In the genomic region with DNA sequence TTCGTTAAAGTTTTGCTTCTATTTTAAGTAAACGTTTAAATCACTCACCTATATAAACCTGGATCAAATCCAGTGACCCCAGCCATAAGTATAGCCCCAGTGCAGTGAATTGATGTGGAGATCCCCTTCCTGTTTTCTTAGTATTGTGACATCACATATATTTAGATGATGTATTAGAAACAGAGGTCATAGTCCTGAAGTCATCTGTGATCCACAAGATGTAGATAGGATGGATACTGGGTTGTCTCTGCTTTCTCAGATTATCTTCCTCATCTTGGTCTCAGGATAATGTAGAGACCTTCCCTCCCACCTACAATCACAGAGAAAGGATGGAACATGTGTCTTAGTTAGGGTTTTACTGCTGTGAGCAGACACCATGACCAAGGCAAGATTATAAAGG, we compare ENCODE assay signal across 7 mouse cellular contexts. TPM values are rescaled to one million over a fixed set of nuclear protein-coding genes. Genes with fewer than 3 reads are reported as not detected.
DNase-seq lines count a peak whose midpoint lies in the region; ATAC-seq and TF ChIP-seq lines count a peak whose summit lies in the region.

Pfkfb2 (minus strand) TSS at position 101 of the 400 bp plus-strand sequence.

- no peak within 1 kb of the TSS for H3K4me3 ChIP-seq in liver, embryonic 15.5 days (replicated peaks)
- no peak within 1 kb of the TSS for H3K4me3 ChIP-seq in liver, postnatal 0 days (ENCODE audit: low read depth, low read length)
- H3K4me3 ChIP-seq in midbrain, embryonic 16.5 days (ENCODE audit: low read depth, low read length) = no peak within 1 kb of the TSS

- H3K4me1 ChIP-seq in liver, embryonic 15.5 days (replicated peaks) = peaks cover 46% of the 10 kb centered on the region
- H3K4me1 ChIP-seq in liver, postnatal 0 days (ENCODE audit: insufficient read depth) = peaks cover 28% of the 10 kb centered on the region
- no peaks in the 10 kb centered on the region; the same call in 1 of the 2 replicates for H3K4me1 ChIP-seq in midbrain, embryonic 16.5 days (ENCODE audit: control insufficient read depth, insufficient read depth, low read length)

- DNase-seq in liver, postnatal 0 days = no peak
- DNase-seq in brain, embryonic 14.5 days (ENCODE audit: low read depth) = no peak
- DNase-seq in heart, postnatal 25 days (ENCODE audit: low spot score) = no peak
- DNase-seq in ovary, postnatal 14 days (ENCODE audit: low spot score) = no peak
- DNase-seq in thymus, postnatal 10 days (ENCODE audit: low spot score in 2 of 2) = no peak

- H3K27ac ChIP-seq in liver, embryonic 15.5 days (replicated peaks) = 0 out of 2 replicates have a peak within 1 kb of the TSS, but pooled peaks have one; percentile 20
- H3K27ac ChIP-seq in liver, postnatal 0 days (ENCODE audit: low read depth) = no peak within 1 kb of the TSS
- no peak within 1 kb of the TSS for H3K27ac ChIP-seq in midbrain, embryonic 16.5 days (ENCODE audit: low read length)

- H3K9me3 ChIP-seq in liver, embryonic 15.5 days (replicated peaks) = no peaks in the 10 kb centered on the region
- H3K9me3 ChIP-seq in liver, postnatal 0 days (ENCODE audit: low read length) = no peaks in the 10 kb centered on the region
- H3K9me3 ChIP-seq in midbrain, embryonic 16.5 days (replicated peaks; ENCODE audit: control insufficient read depth, low read length, poor library complexity, severe bottlenecking) = no peaks in the 10 kb centered on the region

- no peak for TF ChIP-seq EP300 in liver, postnatal 0 days (IDR thresholded peaks at IDR 0.05; ENCODE audit: low read depth)

- no peak for TF ChIP-seq CTCF in liver, postnatal 0 days (IDR thresholded peaks at IDR 0.05; ENCODE audit: low read depth)
- TF ChIP-seq CTCF in brain, embryonic 14.5 days (IDR thresholded peaks at IDR 0.05; ENCODE audit: borderline replicate concordance, extremely low read depth, insufficient read depth, insufficient read length) = no peak

- peaks cover 4% of the 10 kb centered on the region; the same call in 1 of the 2 replicates for H3K36me3 ChIP-seq in liver, embryonic 15.5 days (replicated peaks)
- H3K36me3 ChIP-seq in liver, postnatal 0 days (replicated peaks; ENCODE audit: insufficient read depth, low read length) = no peaks in the 10 kb centered on the region
- no peaks in the 10 kb centered on the region for H3K36me3 ChIP-seq in midbrain, embryonic 16.5 days (ENCODE audit: control insufficient read depth, insufficient read depth, low read length)

- no peaks in the 10 kb centered on the region for H3K27me3 ChIP-seq in liver, embryonic 15.5 days
- no peaks in the 10 kb centered on the region for H3K27me3 ChIP-seq in liver, postnatal 0 days (ENCODE audit: insufficient read depth, low read length)
- H3K27me3 ChIP-seq in midbrain, embryonic 16.5 days (ENCODE audit: control insufficient read depth, insufficient read depth, low read depth, low read length) = no peaks in the 10 kb centered on the region; the same call in 1 of the 2 replicates

- H3K4me2 ChIP-seq in liver, embryonic 15.5 days = no peak within 1 kb of the TSS
- H3K4me2 ChIP-seq in liver, postnatal 0 days (ENCODE audit: low read depth, low read length) = no peak within 1 kb of the TSS
- H3K4me2 ChIP-seq in midbrain, embryonic 16.5 days (ENCODE audit: low read length) = no peak within 1 kb of the TSS

- H3K9ac ChIP-seq in liver, embryonic 15.5 days = no peak within 1 kb of the TSS
- H3K9ac ChIP-seq in liver, postnatal 0 days (replicated peaks) = no peak within 1 kb of the TSS
- no peak within 1 kb of the TSS for H3K9ac ChIP-seq in midbrain, embryonic 16.5 days (ENCODE audit: low read depth, low read length)

- no peak for TF ChIP-seq POLR2A in brain, embryonic 14.5 days (IDR thresholded peaks at IDR 0.05; ENCODE audit: borderline replicate concordance, extremely low read depth, insufficient read depth, insufficient read length, poor library complexity, severe bottlenecking)

- no peak for ATAC-seq in liver, embryonic 15.5 days (ENCODE audit: insufficient read depth)
- ATAC-seq in liver, postnatal 0 days = no peak
- ATAC-seq in midbrain, embryonic 16.5 days = no peak

- intact Hi-C loops in heart, postnatal 25 days (cut with DNase I) = no loop called here

- 66% methylated on average over 2 of the region's 2 CpGs for WGBS in liver, embryonic 15.5 days (ENCODE audit: insufficient replicate concordance)
- WGBS in liver, postnatal 0 days (ENCODE audit: insufficient replicate concordance) = 79% methylated on average over 2 of the region's 2 CpGs
- 84% methylated on average over 2 of the region's 2 CpGs for WGBS in midbrain, embryonic 16.5 days

RNA-seq across cellular contexts. Expression of gene Pfkfb2, which starts in this region (rescaled TPM):
- polyA plus RNA-seq in liver, embryonic 15.5 days (2015; fragmentation: Nextera tagmentation; extraction: Ambion mirVana) = 5.2 and 5.9 TPM in 2 replicates
- polyA plus RNA-seq in liver, postnatal 0 days (2015; fragmentation: Nextera tagmentation; extraction: Ambion mirVana) = 2.0 and 2.6 TPM in 2 replicates
- 32.9 and 33.9 TPM in 2 replicates for polyA plus RNA-seq in brain, embryonic 14.5 days (2012; rRNA removed)
- total RNA-seq in heart, postnatal 25 days (2021) = 10 to 100 TPM; 64.4 to 69.2 TPM
- 24.1 and 26.6 TPM in 2 replicates for polyA plus RNA-seq in midbrain, embryonic 16.5 days (2015; fragmentation: Nextera tagmentation; extraction: Ambion mirVana)
